Mouse (Mus musculus) inflammation-experienced regulatory T-cells (primary cell): ENCODE measurements around the gene Ly6g5b. TPM values are rescaled to one million over a fixed set of nuclear protein-coding genes. Genes with fewer than 3 reads are reported as not detected.

Experiments
- polyA plus RNA-seq, 2 experiments: library from polyadenylated mRNA; unstranded; fragments of 100-300 nt; shearing (Covaris generic); gene quantifications; one replicate each; pipeline ENCODE4 v1.2.1; 2017

Ly6g5b gene
- 1 to 10 TPM in 1 of 2 experiments, under 1 TPM in 1; 0.90 to 3.6 TPM for polyA plus RNA-seq

DNA sequence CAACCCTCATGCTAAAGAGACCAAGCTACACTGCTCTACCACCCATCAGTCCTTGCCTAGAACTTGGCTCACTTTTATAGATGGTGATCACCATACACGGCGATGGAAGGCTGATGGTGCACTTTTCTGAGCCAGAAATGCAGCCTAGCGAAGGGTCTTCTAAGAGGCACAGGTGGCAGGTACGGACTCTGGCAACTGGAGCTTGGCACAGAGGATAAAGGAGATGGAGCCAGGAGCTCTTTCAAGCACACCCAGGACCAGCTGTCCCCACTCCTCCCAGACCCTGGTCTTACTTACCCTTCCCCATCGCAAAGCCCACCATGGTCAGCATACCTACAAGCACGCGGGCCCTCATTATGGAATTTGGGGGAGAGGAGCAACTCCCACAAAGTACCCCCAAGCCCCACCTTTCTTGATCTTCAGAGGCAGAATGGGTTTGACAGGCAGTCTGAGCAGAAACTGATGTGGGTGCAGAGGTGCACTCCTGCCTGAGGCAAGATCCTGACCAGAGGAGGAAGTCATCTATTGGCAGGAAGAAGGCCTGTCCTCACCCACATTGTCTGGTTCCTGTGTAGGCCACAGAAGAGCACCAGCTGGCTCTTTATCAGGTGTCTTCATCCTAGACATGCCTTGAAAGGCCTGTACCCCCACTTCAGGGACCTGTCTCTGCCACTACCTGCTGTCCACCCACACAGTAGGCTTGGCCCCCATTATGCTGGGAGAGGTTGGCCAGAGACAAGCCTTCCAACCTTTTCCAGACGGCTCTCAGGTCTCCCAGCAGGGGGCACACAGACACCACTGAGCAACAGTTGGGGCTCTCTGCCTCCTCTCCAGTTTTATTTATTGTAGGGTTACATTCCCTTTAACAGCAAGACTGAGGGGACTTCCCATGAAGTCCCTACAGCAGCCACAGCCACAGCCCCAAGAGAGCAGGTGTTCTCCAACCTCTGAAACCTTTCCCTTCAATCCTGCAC lies at the start of gene Ly6g5b:
Ly6g5b (minus strand) TSS at position 383 of the 974 bp plus-strand sequence.

DNA sequence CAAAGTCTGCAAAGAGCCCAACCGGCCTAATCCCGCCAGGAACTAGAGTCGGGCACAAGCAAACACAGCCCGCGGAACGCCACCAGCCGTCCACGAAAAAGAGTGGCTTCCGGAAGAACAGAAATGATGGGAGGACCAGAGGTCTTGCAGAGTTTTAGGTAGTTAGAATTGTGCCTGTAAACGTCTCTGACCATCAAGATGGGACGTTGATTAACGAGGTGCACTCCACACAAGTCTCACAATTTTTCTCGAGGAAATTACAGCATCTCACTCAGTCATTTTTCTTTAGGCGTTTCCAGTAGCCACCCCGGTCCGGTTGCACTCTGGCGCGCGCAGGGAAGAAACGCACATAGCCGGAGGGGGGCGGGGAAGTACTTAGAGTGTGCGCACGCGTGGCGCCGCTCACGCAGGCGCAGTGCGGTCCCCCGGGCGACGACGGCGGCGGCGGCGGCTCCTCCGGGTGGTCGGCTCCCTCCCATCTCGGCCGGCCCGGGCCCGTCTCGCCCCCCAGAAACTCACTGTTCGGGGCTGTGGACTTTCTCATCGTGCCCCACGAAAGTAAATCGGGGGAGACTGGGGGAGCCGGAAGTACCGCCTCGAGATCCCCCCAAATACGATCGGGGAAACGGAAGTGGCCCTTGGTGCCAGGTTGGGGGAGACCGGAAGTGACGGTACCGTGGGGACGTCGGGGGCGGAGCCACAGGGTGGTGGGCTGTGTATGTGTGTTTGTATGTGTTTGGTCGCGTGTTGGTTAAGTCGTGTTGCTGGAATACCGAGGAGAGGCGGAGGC lies 19.8 kb upstream of the Ly6g5b start, which contains the start of gene Bag6:
Bag6 (plus strand) TSS at position 378 of the 790 bp plus-strand sequence.

DNA sequence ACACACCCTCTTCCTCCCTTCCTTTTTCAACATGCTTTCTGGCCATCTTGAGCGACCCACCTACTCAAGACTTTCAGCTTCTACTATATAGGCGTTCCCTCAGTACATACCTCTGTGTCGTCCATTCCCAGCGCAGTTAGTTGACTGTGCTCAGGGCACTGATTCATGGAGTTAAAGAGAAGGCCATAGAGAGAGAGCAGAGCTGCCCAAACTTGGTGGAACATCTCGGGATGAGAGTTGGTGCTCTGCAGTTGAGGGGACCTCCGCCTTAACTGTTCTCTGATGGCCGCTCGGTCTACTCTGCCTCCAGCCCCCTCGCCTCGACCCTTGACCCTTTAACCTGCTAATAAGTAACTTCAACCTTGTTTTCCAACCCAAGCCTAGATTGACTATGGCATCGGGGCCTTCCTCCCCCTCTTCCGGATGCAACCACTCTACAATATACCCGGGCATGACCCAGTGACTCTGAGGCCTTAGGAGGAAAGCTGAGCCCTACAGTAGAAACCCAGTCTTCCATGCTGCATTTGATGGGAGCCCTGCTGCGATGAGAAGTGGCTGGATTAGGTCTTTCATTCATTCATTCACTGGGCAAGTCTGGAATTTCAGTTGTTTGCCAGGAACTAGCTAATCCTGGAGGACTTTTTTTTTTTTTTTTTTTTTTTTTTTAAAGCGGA lies 16.4 kb upstream of the Ly6g5b start, which contains the start of gene Apom:
Apom (minus strand) TSS at position 551 of the 674 bp plus-strand sequence.

DNA sequence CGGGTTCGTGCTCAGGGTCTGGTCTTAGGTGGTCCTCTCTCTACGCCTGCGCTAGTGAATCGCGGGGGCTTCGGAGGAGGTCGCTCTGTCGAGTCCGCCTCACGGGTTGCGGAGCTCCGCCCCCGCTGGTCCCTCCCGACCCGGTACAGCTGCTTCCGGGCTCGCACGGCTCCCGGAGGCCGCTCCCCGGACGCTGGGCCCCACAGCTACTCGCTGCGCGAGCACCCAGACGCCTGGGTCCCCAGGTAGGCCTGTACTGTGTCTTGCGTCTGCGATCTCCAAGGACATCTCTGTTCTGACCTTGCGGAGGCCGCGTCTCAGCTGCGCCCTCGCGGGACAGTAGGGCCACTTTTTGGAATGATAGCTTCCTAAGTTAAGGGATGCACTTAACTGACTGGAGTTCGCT lies 11.0 kb upstream of the Ly6g5b start, which contains the start of gene D17H6S53E:
D17H6S53E (plus strand) TSS at position 168 of the 406 bp plus-strand sequence.

DNA sequence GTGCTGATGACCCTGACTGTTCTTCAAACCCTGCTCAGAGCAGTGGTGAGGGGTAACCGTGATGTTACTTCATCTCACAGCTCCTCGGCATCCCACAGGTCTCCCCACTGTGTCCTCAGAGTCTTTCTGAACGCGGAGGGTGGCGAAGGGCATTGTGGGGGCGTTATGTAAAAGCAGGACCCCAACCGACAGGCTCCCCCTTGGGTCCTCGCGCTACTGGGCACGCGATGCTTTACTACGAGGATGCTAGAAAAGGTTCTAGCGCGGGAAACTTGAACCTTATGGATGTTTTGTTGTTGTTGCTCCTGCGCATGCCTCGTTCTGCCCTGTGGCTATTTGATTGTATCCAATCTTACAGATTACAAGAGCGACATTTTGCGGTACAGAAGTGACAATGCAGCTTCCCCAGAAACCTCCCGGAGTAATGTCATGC lies 6.7 kb upstream of the Ly6g5b start, which contains the start of gene Csnk2b:
Csnk2b (minus strand) TSS at position 183 of the 433 bp plus-strand sequence.

DNA sequence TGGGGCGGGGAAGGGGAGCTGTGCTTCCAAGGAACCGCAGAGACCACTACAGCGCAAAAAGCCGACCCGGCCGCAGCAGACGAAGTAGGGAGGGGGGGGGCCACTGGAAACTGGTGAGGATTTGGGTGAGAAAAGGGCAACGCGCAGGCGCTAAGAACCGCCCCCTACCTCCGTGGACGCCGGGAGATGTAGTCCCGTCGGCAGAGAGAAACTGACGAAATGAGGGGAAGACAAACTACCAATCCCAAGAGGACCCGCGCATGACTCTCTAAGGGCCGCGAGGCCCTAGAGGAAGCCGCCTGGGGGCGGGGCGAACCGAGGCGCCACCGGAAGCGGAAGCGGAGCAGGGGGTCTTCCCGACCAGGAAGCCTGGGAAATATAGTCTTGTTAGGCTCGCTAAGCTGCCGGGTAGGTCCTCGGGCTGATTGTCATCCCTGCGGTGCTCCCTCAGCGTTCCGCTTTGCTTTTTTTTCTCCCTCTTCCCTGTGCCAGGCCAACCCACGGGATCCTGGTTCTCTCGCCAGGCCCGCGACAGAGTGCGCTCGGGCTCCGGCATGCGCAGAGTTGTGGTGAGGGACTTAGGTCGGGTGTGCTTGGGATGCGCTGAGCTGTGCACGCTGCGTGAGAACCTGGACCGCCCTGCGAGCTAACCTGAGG lies 6.0 kb upstream of the Ly6g5b start, which contains the start of gene Gpank1:
Gpank1 (plus strand) TSS at position 313 of the 657 bp plus-strand sequence.

DNA sequence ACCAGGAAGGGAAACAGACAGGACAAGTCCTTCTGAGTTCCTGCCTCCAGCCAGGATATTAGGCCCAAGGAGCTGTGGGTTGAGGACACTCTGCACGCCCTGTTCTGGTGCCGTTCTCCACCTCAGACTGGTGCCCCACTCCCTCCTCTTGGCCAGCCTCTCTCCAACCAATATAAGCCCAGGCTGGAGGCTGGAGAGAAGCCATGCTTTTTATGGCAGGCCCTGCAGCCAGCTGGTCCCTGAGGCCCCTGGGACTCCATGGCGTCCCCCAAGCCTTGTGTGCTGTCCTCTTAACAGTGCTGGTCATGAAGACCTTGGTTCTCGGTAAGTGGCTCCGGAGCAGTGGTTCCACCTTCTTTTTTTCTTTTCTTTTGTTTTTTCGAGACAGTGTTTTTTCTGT lies 7.1 kb downstream of the Ly6g5b start, which contains the start of gene Ly6g5c:
Ly6g5c (plus strand) TSS at position 183 of the 400 bp plus-strand sequence.

DNA sequence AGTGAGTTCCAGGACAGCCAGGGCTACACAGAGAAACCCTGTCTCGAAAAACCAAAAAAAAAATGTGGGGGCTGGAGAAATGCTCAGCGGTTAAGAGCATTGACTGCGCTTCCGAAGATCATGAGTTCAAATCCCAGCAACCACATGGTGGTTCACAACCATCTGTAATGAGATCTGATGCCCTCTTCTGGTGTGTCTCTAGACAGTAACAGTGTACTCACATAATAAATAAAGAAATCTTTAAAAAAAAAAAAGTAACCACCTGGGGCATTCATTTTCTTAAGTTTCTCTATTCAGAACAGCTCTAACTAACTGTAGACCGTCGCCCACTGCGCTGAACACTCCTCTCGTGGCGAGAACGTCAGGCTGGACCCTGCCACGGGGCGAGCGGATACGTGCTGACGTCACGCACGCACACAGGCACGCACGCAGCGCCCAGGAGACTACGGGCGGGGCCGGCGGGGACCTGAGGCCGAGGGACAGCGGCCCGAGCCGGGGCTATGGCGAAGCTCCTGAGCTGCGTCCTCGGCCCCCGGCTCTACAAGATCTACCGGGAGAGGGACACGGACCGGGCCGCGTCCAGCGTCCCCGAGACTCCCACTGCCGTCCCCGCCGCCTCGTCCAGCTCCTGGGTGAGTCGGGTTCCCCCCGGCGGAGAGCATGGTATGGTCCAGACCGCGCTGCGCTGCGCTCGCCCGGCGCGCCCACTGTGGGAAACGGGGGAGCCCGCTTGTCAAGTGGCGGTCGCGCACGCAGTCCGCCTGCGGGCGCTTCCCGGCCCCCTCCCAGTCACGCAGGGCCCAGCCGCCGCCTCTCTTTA lies 26.2 kb downstream of the Ly6g5b start, which contains the start of gene Abhd16a:
Abhd16a (plus strand) TSS at position 439 of the 820 bp plus-strand sequence.

DNA sequence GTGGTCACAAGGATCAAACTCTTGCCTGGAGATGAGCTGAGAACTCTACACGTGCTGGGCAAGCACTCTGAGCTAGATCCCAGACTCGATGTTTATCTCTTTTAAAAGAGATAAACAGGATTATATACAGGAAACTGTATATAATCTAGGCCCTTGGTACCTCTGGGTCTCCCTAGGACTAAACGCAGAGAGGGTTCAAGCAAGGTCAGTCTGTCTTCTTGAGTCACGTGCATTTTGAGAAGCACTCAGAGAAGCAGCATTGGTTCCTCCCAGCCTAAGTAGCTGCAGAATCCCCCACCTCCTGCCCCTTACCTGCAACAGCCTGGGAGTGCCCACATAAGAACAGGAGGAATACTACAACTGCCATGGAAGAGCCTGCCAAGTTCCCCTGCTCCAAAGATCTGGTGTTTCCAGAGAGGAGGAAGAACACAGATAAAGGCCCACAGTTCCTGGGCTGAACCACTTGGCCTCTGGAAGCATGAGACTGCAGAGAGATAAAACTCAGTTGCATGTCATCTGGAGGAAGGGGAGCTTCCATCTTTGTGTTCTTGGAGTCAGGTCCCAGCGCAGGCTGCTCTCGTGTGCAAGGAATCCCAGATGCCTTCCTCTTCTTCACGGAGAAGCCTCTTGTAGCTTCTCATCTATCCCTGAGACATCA lies 29.9 kb downstream of the Ly6g5b start, which contains the start of gene Ly6g6f:
Ly6g6f (minus strand) TSS at position 403 of the 658 bp plus-strand sequence.

DNA sequence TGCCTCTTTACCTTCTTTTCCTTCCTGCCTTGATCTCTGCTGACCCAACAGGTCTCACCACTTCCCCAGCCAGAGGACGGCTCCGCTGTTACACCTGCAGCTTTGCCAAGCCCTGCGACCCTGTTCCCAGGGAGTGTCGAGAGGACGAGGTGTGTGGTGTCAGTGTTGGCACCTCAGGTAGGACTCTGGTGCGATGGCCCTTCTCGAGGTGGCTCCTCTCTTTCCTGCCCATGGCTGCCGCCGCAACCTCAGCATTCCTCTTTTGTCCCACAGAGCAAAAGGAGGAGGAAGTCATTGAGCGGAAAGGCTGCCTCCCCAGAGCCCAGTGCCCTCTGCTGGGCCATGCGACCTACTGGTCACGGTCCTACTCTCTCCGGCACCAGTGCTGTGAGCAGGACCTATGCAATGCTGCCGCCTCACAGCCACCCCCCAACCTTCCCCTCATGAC lies 37.4 kb downstream of the Ly6g5b start, which contains the start of gene Ly6g6d:
Ly6g6d (minus strand) TSS at position 280 of the 448 bp plus-strand sequence.

DNA sequence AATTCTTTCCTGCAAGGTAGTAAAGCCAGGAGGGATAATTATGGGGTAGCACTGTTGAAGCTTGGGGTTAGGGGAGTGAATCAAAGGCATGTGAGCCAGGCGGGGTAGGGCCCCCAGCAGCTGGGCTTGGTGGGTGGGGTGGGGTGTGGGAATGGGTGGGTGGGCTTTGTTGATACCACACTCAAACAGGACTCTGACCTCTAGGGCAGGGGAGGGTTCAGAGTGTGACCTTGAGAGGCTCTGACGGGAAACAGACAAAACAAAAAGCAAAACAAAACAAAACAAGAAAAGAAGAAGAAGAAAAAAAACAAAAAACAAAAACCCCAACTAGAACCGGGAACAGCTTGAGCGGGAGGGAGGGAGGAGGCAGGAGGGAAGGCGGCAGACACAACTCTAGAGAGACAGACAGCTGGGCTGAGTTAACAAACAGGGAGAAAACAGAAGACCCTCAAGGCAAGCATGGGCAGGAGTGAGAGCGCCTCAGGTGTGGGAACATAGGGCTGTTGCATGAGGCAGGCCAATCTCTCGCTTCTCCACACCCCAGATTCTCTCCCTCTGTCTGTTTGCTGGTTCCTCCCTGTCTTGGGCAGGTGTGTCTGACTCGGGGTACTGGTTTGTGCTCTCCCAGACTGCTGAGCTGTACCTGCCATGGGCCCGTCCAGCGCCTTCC lies 38.6 kb downstream of the Ly6g5b start, which contains the start of gene Ly6g6e:
Ly6g6e (plus strand) TSS at position 396 of the 670 bp plus-strand sequence.

DNA sequence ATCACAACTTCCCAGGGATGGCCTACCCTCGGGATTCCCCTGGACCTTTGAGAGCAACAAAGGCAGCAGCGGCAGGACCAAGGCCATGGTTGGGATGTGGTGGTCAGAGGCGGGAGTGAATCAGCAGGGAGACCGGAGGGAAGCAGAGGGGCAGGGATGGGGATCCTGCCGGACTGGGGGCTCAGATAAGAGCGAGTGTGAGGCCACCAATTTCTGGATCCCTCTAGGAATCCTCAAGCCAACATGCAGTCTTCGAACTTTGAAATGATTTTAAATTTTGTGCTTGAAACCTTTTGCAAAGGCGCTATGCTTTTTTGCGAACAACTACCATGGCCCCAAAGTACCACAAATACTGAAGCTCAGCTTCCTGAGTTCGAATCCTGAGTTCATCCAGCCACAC lies 49.1 kb downstream of the Ly6g5b start, which contains the start of gene Mpig6b:
Mpig6b (minus strand) TSS at position 101 of the 400 bp plus-strand sequence.

DNA sequence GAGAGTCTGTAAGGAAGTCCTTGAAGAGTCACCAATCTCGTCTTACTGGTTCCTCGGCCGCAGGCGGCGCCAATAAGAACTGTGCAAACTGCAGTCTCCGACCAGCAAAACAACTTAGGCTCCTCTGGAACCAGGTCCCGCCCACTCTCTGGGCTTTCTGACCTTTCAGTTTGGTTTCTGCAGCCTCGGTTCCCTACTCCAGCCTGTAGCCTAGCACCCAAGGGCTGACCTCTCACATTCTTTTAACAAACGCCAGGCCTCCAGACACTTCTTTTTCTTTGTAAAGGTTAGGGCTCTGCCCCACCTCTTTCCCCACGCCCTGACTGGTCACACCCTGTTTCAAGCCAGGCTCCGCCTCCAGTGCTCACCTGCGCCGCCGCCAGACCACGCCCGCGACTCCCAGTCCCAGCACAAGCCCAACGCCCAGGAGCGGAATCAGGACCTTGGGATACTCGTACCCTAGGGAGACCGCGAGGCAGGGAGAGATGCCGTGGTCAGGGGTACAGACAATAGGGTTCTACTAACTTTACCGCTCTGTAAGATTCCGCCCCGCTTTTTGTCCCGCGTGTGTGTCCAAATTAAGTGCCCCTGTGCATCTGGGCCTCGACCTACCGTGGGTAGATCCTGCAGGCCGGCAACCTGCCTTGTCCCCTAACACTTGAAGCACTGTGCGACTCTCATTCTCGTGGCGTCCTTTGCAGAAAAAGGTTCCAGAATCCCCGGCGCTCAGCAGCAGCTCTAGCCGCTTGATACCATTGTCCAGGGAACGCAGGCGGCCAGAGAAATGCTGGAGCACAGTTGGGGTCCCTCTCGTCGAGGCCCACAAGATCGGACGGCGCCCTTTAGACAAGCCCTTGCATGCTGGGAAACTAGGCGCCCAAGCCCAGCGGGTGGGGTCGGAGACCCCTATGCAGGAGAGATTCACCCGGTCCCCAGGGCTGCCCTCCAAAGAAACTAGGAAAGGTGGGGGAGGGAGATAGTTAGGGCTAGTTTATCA lies 50.0 kb downstream of the Ly6g5b start, which contains the start of gene Ly6g6c:
Ly6g6c (plus strand) TSS at position 438 of the 997 bp plus-strand sequence.

